Mouse (Mus musculus): Measurements from ENCODE around the gene Chic2. TPM values are rescaled to one million over a fixed set of nuclear protein-coding genes. Genes with fewer than 3 reads are reported as not detected.

Chic2 gene
- polyA plus RNA-seq, 1 experiment from 2014 or later = 48.5 TPM

DNA sequence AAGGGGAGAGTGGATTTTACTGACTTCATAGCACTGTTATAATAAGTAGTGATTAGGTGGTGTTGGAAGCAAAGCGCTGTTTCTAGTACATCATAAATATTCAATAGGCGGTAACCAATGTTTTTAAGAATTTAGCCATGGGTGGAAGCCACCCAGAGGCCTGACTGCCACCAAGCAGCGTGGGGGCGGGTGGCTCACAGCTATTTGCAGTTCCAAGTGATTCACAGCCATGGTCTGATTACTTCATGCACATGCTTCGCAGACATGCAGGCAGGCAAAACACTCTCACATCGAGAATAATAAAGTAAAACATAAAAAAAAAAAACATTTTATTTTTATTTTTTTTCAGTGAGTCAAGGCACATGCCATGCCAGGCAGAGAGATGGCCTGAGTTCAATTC is 75.2 kb downstream of the Chic2 start:
- Histone ChIP-seq H3K4me3 (replicated peaks) (no peak overlapping the region), H3K4me1 (peaks cover 4% of the 10 kb centered on the region; the same call in 1 of the 2 replicates), H3K9me3 (no peaks in the 10 kb centered on the region), H3K9ac (no peak overlapping the region), H3K27me3 (peaks cover 59% of the 10 kb centered on the region), H3K36me3 (replicated peaks) (no peaks in the 10 kb centered on the region), H3K27ac (no peak overlapping the region), H3K4me2 (no peak overlapping the region)
- no peak for ATAC-seq (ENCODE audit: low FRiP score)
- 91% methylated on average over 6 of the region's 6 CpGs for WGBS

DNA sequence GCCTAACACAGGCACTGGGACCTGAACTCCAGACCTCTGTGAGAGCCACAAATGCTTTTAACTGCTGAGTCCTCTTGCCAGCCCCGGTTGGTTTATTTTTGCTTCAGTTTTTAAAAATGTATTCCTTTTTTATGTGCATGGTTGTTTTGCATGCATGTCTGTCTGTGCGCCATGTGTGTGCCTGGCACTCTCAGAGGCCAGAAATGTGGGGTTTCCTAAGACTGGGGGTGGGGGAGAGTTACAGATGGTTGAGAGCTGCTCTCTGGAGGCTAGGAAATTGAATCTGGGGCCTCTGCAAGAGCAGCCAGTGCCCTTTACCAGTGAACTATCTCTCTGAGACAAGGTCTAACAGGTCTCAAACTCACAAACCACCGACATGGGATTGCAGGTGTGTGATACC is 76.7 kb downstream of the Chic2 start:
- H3K4me3 ChIP-seq (replicated peaks) = no peak overlapping the region
- ATAC-seq (ENCODE audit: low FRiP score) = no peak
- WGBS = 88% methylated on average over 3 of the region's 3 CpGs
- H3K27ac ChIP-seq = no peak overlapping the region
- no peaks in the 10 kb centered on the region for H3K4me1 ChIP-seq
- peaks cover 64% of the 10 kb centered on the region for H3K27me3 ChIP-seq
- no peak overlapping the region for H3K9ac ChIP-seq
- no peak overlapping the region for H3K4me2 ChIP-seq
- no peaks in the 10 kb centered on the region for H3K9me3 ChIP-seq
- H3K36me3 ChIP-seq (replicated peaks) = no peaks in the 10 kb centered on the region

DNA sequence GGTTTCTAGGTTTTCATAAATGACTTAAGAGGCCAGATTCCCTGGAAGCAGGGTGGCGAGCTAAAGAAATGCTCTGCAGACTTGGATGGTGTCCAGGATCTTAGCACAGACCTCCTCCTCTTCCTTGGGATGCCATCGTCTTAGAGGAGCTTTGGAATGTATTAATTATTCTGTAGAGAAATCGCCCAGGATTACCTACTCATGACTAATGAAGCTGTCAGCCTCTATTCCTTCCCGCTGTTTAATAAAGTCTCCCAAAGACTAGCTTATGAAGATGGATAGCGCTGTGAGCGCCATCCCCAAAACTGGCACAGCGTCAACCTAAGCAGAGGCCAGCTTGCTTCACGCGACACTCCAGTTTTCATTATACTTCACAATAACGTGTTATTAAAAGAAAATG is 77.7 kb downstream of the Chic2 start:
- WGBS = 60% methylated on average over 10 of the region's 10 CpGs
- Histone ChIP-seq H3K4me2 (no peak overlapping the region), H3K4me3 (replicated peaks) (no peak overlapping the region), H3K9ac (no peak overlapping the region), H3K4me1 (no peaks in the 10 kb centered on the region), H3K27me3 (peaks cover 65% of the 10 kb centered on the region), H3K27ac (no peak overlapping the region), H3K9me3 (no peaks in the 10 kb centered on the region), H3K36me3 (replicated peaks) (no peaks in the 10 kb centered on the region)
- no peak for ATAC-seq (ENCODE audit: low FRiP score)

DNA sequence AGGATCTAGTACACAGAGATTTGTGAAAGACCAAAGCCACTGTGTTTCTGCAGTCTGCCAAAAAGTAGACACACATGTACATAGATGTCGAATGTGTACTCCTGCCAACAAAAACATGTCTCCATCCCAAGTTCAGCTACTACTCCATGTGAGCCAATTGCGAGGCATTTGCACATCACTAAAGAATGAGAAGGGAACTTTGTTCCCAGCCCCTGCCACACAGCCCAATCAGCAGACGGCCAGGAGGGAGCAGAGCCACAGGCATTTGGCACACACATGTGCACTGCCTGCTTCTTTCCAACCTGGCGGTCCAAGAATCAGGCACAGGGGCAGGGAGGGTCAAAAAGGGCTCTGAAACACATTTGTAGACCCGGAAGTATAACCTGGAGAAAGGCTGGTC is 81.8 kb downstream of the Chic2 start:
- no peaks in the 10 kb centered on the region for H3K36me3 ChIP-seq (replicated peaks)
- H3K9me3 ChIP-seq = no peaks in the 10 kb centered on the region
- H3K4me3 ChIP-seq (replicated peaks) = no peak overlapping the region
- 84% methylated on average over 5 of the region's 5 CpGs for WGBS
- H3K27ac ChIP-seq = no peak overlapping the region
- H3K27me3 ChIP-seq = peaks cover 79% of the 10 kb centered on the region
- no peak overlapping the region for H3K9ac ChIP-seq
- no peak for ATAC-seq (ENCODE audit: low FRiP score)
- no peaks in the 10 kb centered on the region for H3K4me1 ChIP-seq
- no peak overlapping the region for H3K4me2 ChIP-seq

DNA sequence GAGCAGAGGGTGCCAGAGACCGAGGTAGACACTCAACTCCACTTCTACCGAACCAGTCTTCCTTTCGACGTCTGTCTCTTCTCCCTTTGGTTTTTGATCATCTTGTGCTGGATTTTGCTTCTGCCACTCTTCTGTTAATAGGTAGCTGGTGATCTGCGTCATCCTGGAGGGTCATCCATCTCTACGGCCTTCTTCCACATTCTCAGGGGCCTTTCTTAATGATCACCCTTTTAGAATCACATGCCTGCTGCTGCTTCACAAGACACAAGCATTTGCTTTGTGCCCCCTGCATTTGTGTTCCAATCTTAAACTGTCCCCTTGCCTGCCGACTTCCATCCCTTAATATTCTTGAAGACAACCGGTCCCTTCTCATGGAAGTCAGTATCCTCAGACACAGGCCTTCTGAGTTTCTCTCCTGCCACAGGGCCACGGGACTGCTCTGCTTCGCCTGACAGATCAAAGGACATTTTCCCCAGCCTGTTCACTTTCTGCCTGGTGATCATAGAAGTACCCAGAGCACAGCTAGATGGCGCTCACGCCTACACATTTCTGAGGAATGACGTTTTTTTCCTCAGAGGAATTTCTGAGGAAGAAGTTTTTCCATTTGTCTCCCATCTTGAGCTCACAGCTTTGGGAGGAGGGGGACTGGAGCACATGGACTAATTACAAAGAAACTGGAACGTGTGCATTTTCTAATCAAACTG is 83.6 kb downstream of the Chic2 start:
- no peaks in the 10 kb centered on the region for H3K4me1 ChIP-seq
- no peak overlapping the region for H3K4me3 ChIP-seq (replicated peaks)
- ATAC-seq (ENCODE audit: low FRiP score) = peak; percentile 72; the same call in 1 of the 2 replicates
- no peak overlapping the region for H3K9ac ChIP-seq
- no peak overlapping the region for H3K4me2 ChIP-seq
- no peaks in the 10 kb centered on the region for H3K36me3 ChIP-seq (replicated peaks)
- peaks cover 87% of the 10 kb centered on the region for H3K27me3 ChIP-seq
- no peak overlapping the region for H3K27ac ChIP-seq
- no peaks in the 10 kb centered on the region for H3K9me3 ChIP-seq
- 28% methylated on average over 14 of the region's 14 CpGs for WGBS

DNA sequence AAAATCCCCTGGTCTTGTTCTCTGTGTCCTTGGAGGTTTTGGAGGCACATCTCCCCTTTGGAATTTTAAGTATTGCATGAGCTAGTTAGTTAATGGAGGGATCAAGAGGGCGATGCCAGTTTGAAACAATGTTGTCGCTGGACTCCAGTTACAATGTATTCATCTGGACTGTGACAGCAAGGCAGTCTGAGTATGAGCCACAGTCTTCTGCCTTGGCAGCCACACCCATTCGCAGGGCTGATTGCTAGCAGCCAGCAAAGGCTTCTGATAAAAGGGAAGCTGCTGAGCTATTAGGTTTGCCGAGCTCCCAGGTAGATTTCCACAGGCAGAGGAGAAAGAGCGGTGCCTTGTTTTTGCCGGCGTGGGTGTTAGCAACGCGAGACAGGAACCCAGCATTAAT is 84.3 kb downstream of the Chic2 start:
- no peaks in the 10 kb centered on the region for H3K4me1 ChIP-seq
- no peaks in the 10 kb centered on the region for H3K9me3 ChIP-seq
- peaks cover 91% of the 10 kb centered on the region for H3K27me3 ChIP-seq
- H3K27ac ChIP-seq = no peak overlapping the region
- no peak overlapping the region for H3K4me2 ChIP-seq
- 62% methylated on average over 9 of the region's 9 CpGs for WGBS
- H3K9ac ChIP-seq = no peak overlapping the region
- H3K36me3 ChIP-seq (replicated peaks) = no peaks in the 10 kb centered on the region
- H3K4me3 ChIP-seq (replicated peaks) = no peak overlapping the region
- no peak for ATAC-seq (ENCODE audit: low FRiP score)

DNA sequence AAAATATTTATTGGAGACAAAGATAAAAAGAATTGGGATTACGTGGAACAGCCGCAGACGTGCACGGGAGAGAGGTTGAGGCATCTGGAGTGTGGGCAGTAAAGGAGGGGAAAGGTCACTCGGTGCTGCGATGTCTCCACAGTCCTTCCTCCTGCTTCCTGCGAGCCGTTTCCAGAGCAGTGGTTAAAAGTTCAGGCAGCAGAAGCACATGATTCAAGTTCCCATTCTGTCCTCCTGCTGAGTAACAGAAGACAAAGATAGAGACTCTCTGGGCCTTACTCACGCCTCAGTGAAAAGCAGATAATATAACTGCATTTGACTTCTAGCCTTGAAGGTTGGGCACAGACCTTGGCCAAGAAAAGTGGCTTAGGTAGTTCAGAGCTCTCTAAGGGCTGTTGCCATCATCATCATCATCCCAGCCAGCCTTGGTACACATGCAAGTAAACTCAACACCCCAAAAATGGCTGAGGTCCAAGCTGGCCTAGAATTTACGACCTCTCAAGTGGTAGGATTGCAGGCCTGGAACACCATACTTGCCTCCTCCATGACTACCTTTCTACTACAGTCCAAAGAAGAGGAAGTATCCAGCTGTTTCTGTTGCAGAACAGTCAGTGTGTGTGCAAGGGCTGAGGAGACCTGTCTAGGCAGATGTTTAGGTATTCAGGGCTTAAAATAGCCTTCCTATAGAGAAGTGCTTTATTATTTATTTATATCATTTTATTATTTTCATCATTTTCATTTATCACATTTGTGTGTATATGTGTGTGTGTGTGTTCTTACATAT is 87.1 kb downstream of the Chic2 start:
- Histone ChIP-seq H3K9me3 (no peaks in the 10 kb centered on the region), H3K9ac (no peak overlapping the region), H3K4me3 (replicated peaks) (no peak overlapping the region), H3K36me3 (replicated peaks) (no peaks in the 10 kb centered on the region), H3K27ac (no peak overlapping the region), H3K4me1 (no peaks in the 10 kb centered on the region), H3K27me3 (peaks cover 76% of the 10 kb centered on the region), H3K4me2 (no peak overlapping the region)
- 80% methylated on average over 10 of the region's 10 CpGs for WGBS
- ATAC-seq (ENCODE audit: low FRiP score) = no peak

DNA sequence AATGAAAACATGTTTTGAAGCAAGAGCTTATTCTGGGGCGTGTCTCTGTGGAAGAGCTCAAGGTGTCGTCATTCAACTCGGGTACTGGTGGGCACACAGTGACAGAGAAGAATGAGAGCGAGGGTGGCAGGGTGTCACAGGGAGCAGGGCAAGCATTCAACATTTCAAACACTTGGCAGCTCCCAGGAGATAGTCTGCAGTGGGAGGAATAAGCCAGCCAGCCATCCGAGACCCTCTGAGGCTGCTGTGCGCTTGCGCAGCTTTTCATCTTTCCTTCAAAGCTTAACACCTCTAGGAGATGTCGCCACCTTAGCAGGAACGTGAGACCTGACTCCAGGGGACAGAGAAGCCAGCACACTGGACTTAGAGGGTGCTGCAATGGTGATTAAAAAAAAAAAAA is 88.2 kb downstream of the Chic2 start:
- H3K4me1 ChIP-seq = no peaks in the 10 kb centered on the region
- no peak overlapping the region for H3K27ac ChIP-seq
- no peak for ATAC-seq (ENCODE audit: low FRiP score)
- no peaks in the 10 kb centered on the region for H3K9me3 ChIP-seq
- no peak overlapping the region for H3K4me2 ChIP-seq
- 56% methylated on average over 9 of the region's 9 CpGs for WGBS
- H3K4me3 ChIP-seq (replicated peaks) = no peak overlapping the region
- no peak overlapping the region for H3K9ac ChIP-seq
- H3K36me3 ChIP-seq (replicated peaks) = no peaks in the 10 kb centered on the region
- H3K27me3 ChIP-seq = peaks cover 70% of the 10 kb centered on the region

DNA sequence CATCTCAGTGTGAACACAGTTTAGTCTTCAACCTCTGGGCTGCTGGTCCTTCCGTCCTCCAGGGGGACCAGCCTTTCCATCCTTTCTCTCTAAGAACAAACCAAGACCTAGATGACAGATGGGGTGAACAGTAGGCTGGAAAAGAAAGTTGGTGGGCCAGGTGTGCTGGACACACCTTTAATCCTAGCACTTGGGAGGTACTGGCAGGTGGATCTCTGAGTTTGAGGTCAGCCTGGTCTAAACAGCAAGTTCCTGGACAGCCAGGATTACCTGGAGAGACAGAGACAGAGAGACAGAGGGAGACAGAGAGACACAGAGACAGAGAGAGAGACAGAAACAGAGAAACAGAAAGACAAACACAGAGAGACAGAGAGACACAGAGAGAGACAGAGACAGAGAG is 89.0 kb downstream of the Chic2 start:
- Histone ChIP-seq H3K9ac (no peak overlapping the region), H3K9me3 (no peaks in the 10 kb centered on the region), H3K4me3 (replicated peaks) (no peak overlapping the region), H3K36me3 (replicated peaks) (no peaks in the 10 kb centered on the region), H3K4me2 (no peak overlapping the region), H3K27ac (no peak overlapping the region), H3K4me1 (no peaks in the 10 kb centered on the region), H3K27me3 (peaks cover 73% of the 10 kb centered on the region)
- no peak for ATAC-seq (ENCODE audit: low FRiP score)
- 88% methylated on average over 1 of the region's 1 CpGs for WGBS

DNA sequence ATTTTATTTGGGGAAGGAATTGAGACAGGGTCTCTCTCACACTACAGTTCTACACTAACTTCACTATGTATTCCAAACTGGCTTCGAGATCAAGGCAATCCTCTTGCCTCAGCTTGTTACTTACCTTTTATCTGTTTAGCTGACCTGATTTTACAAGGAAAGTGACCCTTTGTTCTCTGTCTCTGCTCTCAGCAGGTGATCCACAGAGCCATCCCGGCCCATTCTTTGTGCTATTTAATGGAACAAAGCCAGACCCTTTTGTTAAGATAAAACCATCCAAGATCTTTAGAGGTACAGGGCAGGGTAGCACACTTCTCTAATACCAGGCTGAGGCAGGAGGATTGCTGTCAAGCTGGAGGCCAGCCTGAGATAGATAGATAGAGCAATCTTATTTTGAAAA is 91.6 kb downstream of the Chic2 start:
- ATAC-seq (ENCODE audit: low FRiP score) = no peak
- no peaks in the 10 kb centered on the region for H3K36me3 ChIP-seq (replicated peaks)
- H3K4me3 ChIP-seq (replicated peaks) = no peak overlapping the region
- no peaks in the 10 kb centered on the region for H3K4me1 ChIP-seq
- no peaks in the 10 kb centered on the region for H3K9me3 ChIP-seq
- no peak overlapping the region for H3K27ac ChIP-seq
- no peak overlapping the region for H3K9ac ChIP-seq
- H3K4me2 ChIP-seq = no peak overlapping the region
- H3K27me3 ChIP-seq = peaks cover 70% of the 10 kb centered on the region
- 16% methylated on average over 2 of the region's 2 CpGs for WGBS

DNA sequence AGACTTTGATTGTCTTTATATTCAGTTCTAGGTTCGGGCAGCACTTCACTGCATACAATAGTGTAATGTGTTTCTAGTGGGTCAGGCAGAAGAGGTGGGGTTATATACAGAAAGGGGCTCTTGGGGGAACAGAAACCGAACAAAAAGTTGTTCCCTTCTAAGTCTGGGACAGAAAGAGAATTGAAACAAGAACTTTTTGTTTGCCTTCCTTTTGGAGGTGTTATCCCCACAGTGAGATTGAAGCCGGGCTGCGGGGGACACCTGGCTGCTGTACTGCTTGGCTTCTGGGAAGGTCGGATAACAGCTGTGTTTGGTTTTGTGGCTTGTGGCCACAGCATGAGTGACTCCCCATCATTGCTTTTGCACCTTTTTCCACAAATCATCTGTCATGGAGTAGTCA is 93.2 kb downstream of the Chic2 start:
- no peak overlapping the region for H3K4me2 ChIP-seq
- 82% methylated on average over 5 of the region's 5 CpGs for WGBS
- no peak overlapping the region for H3K27ac ChIP-seq
- ATAC-seq (ENCODE audit: low FRiP score) = no peak
- H3K27me3 ChIP-seq = peaks cover 65% of the 10 kb centered on the region
- no peaks in the 10 kb centered on the region for H3K36me3 ChIP-seq (replicated peaks)
- H3K9me3 ChIP-seq = no peaks in the 10 kb centered on the region
- no peaks in the 10 kb centered on the region for H3K4me1 ChIP-seq
- no peak overlapping the region for H3K4me3 ChIP-seq (replicated peaks)
- H3K9ac ChIP-seq = no peak overlapping the region

DNA sequence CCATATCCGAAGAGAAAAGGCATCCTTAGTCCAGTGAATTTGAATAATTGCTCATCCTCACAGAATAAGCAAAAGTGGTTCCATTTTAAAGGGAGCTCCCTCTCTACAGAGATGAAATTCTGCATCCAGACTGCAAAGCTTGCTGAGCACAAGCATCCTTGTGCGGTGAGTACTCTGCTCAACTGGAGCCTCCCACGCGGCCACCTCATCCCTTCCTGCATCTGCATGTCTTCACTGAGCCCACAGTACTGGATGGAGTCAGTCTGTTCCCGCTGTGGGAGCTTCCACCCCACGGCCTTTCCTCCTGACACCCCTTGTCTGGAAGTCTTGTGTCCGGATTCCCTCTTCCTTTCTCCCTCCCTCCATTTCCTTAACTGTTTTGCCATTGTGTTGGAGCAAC is 95.3 kb downstream of the Chic2 start:
- 0 out of 2 replicates have a peak, but pooled peaks cover under 1% of the 10 kb centered on the region for H3K4me1 ChIP-seq
- no peak overlapping the region for H3K4me3 ChIP-seq (replicated peaks)
- H3K36me3 ChIP-seq (replicated peaks) = no peaks in the 10 kb centered on the region
- WGBS = 72% methylated on average over 7 of the region's 7 CpGs
- H3K4me2 ChIP-seq = no peak overlapping the region
- no peak overlapping the region for H3K27ac ChIP-seq
- H3K9ac ChIP-seq = no peak overlapping the region
- H3K27me3 ChIP-seq = peaks cover 64% of the 10 kb centered on the region
- ATAC-seq (ENCODE audit: low FRiP score) = no peak
- H3K9me3 ChIP-seq = no peaks in the 10 kb centered on the region

DNA sequence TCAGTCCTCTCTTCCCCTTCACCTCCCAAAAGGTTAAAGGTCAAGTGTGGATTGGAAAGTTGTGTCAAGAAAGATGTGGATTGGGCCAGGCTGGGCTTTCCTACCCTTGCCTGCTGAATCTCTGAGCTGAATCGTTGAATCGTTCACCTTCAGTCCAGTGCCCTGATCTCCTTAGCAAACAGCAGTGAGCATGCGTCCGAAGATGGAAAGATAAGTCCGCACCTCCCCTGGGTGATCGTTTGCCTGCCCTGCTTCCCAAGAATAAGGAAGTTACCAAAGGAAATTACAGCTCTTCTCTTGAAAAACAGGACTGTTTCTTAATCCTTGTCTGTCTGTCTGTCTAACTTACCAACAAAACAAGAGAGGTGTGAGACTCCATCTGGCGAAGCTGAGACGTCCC is 96.1 kb downstream of the Chic2 start:
- Histone ChIP-seq H3K4me1 (peaks cover 7% of the 10 kb centered on the region; the same call in 1 of the 2 replicates), H3K9me3 (no peaks in the 10 kb centered on the region), H3K4me2 (no peak overlapping the region), H3K4me3 (replicated peaks) (no peak overlapping the region), H3K9ac (no peak overlapping the region), H3K36me3 (replicated peaks) (no peaks in the 10 kb centered on the region), H3K27ac (no peak overlapping the region), H3K27me3 (peaks cover 62% of the 10 kb centered on the region)
- 67% methylated on average over 8 of the region's 8 CpGs for WGBS
- ATAC-seq (ENCODE audit: low FRiP score) = no peak

Measured in forebrain, embryonic 12.5 days (tissue).